Mouse (Mus musculus) E14TG2a.4 (cell line): Measurements from ENCODE around the gene Stpg3.
"Not testable (repeated sequence)": the region's sequence is repeated elsewhere in the genome, so short reads cannot be mapped to it uniquely, and the experiment has no call there.

Experiments used
- H3K27me3 ChIP-seq: 2 replicates; pipeline ENCODE4 v1.6.1; 2014; ENCODE audit warnings: low read length, control low read depth; ENCODE audit not compliant: insufficient read depth
- H3K36me3 ChIP-seq: 2 replicates; pipeline ENCODE4 v1.6.1; 2014; ENCODE audit warnings: low read length, control low read depth; ENCODE audit not compliant: insufficient read depth
- H3K4me1 ChIP-seq: replicated peaks from 2 replicates; pipeline ENCODE4 v1.6.1; 2014; ENCODE audit warnings: low read depth, low read length, control low read depth
- H3K4me3 ChIP-seq: replicated peaks from 2 replicates; pipeline ENCODE4 v1.5.1; 2014; ENCODE audit warnings: mild to moderate bottlenecking, low read length
- H3K9me3 ChIP-seq: 2 replicates; pipeline ENCODE4 v1.6.1; 2014; ENCODE audit warnings: low read length, control low read depth
- CTCF ChIP-seq: conservative IDR thresholded peaks from 2 replicates; pipeline ENCODE4 v1.5.1; 2014; ENCODE audit warnings: low read length
- NANOG ChIP-seq: IDR thresholded peaks from 2 replicates; pipeline ENCODE4 v1.6.1; 2014; ENCODE audit warnings: borderline replicate concordance, low read length, mixed read lengths
- POU5F1 ChIP-seq: IDR thresholded peaks from 2 replicates; pipeline ENCODE4 v1.6.1; 2014; ENCODE audit warnings: low read length, borderline replicate concordance

Gene Stpg3

GRCm38 (mm10) chr2:25214444-25214843, at the start of gene Stpg3:
Gene Stpg3 (minus strand): TSS chr2:25214637.
- Histone ChIP-seq H3K36me3 (peaks cover 12% of the 10 kb centered on the region), H3K27me3 (peaks cover 14% of the 10 kb centered on the region), H3K4me1 (peaks cover 40% of the 10 kb centered on the region), H3K4me3 (peak within 1 kb of the TSS; percentile 73), H3K9me3 (no peaks in the 10 kb centered on the region)
- no peak for TF ChIP-seq NANOG
- TF ChIP-seq POU5F1 = no peak
- no peak for TF ChIP-seq CTCF

DNA sequence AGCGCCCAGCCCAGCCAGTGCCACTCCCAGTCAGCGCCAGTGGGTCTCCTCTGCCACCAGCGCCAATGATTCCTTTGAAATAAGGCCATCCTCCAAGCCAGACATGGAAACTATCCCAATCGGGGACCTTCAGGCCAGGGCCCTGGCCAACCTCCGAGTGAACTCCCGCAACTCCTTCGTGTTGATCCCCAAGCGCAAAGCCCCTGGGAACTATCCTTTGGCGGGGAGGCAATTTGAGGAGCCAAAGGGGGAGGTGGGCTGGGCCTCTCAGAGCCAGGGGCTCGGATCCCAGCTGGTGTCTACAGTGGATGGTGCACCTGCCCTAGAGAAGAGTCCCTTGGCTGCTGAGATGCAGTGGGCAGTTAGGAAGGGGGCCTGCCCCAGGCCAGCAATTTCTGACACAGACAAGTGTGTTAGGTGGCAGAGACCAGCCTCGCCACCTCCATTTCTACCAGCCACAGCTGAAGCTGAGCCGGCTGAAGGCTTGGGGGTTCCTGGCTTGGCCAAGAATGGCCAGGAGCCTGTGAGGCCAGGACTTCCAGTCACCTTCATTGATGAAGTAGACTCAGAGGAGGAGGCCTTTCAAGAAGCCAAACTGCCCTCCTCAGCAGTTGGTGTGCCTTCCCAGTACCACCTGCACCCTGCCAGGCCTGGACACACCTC, 49.3 kb upstream of the Stpg3 start:
- H3K4me3 ChIP-seq = peak overlapping the region; percentile 95
- H3K27me3 ChIP-seq = peaks cover 10% of the 10 kb centered on the region
- peaks cover 53% of the 10 kb centered on the region for H3K36me3 ChIP-seq
- no peaks in the 10 kb centered on the region for H3K9me3 ChIP-seq
- no peak for TF ChIP-seq CTCF
- TF ChIP-seq NANOG = no peak
- no peak for TF ChIP-seq POU5F1
- peaks cover 64% of the 10 kb centered on the region for H3K4me1 ChIP-seq

DNA sequence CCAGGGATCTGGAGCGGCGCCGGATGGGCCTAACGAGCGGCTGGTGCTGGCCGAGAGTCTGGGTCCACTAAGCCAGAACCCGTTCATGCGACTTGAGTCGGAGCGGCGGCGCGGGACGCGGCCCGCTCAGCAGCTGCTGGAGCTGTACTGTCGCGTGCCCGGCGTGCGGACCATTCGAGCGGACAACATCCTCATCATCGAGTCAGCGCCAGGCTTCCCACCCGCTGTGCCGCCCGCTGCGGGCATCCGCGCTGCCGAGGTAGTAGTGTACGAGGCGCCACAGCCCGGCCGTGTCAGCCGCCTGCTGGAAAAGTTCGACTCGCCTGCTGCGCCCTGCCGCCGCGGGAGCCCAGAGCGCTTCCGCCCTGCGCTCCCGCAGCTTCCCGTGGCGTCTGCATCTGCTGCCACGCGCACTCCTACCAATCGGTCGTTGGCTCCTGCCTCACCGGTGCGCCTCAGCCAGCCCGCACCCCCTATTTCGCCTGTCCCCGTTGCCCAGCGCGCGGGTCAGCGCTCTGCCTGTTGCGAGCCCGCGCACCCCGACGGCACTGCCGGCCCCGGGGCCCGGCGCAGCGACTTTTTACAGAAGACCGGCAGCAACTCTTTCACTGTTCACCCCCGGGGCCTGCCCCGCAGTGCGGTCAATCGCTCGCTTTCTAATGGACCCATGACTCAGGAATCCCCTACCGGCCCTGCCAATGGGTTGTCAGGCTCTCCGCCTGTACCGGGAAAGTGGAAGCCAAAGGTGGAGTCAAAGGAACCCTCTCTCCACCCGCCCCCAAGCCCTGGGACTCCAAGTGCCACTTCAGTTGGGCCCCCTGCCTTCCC, 48.6 kb upstream of the Stpg3 start:
- no peak for TF ChIP-seq POU5F1
- TF ChIP-seq CTCF = no peak
- TF ChIP-seq NANOG = no peak
- H3K9me3 ChIP-seq = no peaks in the 10 kb centered on the region
- H3K27me3 ChIP-seq = peaks cover 10% of the 10 kb centered on the region
- peaks cover 45% of the 10 kb centered on the region for H3K36me3 ChIP-seq
- peak overlapping the region; percentile 95 for H3K4me3 ChIP-seq
- peaks cover 62% of the 10 kb centered on the region for H3K4me1 ChIP-seq

GRCm38 (mm10) chr2:25262291-25262767, 47.9 kb upstream of the Stpg3 start, which contains the start of gene Tprn:
Gene Tprn (plus strand): TSS chr2:25262618.
- Histone ChIP-seq H3K4me1 (peaks cover 55% of the 10 kb centered on the region), H3K4me3 (peak within 1 kb of the TSS; percentile 95), H3K9me3 (no peaks in the 10 kb centered on the region), H3K36me3 (peaks cover 38% of the 10 kb centered on the region), H3K27me3 (peaks cover 10% of the 10 kb centered on the region)
- TF ChIP-seq POU5F1 (no peak), NANOG (no peak), CTCF (no peak)

GRCm38 (mm10) chr2:25261870-25262269, 47.4 kb upstream of the Stpg3 start:
- Histone ChIP-seq H3K4me1 (peaks cover 54% of the 10 kb centered on the region), H3K27me3 (peaks cover 10% of the 10 kb centered on the region), H3K36me3 (peaks cover 34% of the 10 kb centered on the region), H3K9me3 (no peaks in the 10 kb centered on the region), H3K4me3 (peak overlapping the region; percentile 95)
- TF ChIP-seq NANOG (no peak), POU5F1 (no peak), CTCF (no peak)

DNA sequence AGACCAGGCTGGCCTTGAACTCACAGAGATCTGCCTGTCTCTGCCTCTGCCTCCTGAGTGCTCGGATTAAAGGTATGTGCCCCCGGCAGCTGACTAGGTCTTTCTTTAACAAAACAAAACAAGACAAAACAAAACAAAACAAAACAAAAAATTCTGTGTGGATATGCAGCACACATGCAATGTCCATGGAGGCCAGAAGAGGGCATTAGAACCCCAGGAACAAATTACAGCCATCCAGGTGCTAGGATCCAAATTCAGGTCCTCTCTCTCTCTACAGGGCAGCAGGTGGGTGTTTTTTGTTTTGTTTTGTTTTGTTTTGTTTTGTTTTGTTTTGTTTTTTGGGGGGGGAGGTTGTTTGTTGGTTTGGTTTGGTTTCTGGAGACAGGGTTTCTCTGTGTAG, 44.5 kb upstream of the Stpg3 start:
- H3K9me3 ChIP-seq = no peaks in the 10 kb centered on the region
- peaks cover 43% of the 10 kb centered on the region for H3K4me1 ChIP-seq
- H3K36me3 ChIP-seq = peaks cover 9% of the 10 kb centered on the region
- TF ChIP-seq CTCF (peak; percentile 82), POU5F1 (no peak)
- H3K4me3 ChIP-seq = no peak overlapping the region
- H3K27me3 ChIP-seq = peaks cover 7% of the 10 kb centered on the region

GRCm38 (mm10) chr2:25257250-25257649, 42.8 kb upstream of the Stpg3 start:
- Histone ChIP-seq H3K4me1 (peaks cover 50% of the 10 kb centered on the region), H3K36me3 (peaks cover 20% of the 10 kb centered on the region)
- not testable (repeated sequence) for H3K4me3 ChIP-seq, H3K9me3 ChIP-seq, H3K27me3 ChIP-seq

DNA sequence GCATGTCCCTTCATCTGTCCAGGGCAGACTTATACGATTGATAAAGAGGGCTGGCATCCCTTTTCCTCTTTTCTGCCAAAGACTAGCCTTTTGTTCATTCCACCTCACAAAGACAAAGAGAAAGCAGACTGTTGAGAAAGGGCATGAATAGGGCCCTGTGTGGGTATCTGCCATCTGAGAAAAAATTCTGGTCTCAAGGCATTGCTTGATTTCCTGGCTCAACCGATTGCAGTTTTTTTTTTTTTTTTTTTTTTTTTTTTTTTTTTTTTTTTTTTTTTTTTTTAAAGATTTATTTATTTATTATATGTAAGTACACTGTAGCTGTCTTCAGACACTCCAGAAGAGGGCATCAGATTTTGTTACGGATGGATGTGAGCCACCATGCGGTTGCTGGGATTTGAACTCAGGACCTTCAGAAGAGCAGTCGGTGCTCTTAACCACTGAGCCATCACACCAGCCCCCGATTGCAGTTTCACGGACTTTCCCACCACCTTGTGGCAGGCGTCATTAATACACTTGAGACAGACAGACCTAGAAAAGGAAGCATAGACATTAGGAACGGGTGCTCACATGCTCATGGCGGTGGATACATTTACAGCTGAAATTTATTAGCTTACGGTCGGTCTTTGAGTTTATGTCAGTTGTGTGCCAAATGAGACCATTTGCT, 42.1 kb upstream of the Stpg3 start:
- Histone ChIP-seq H3K36me3 (peaks cover 27% of the 10 kb centered on the region), H3K4me1 (peaks cover 46% of the 10 kb centered on the region), H3K4me3 (peak overlapping the region; percentile 100)
- not testable (repeated sequence) for H3K9me3 ChIP-seq, H3K27me3 ChIP-seq
